Mouse (Mus musculus) stomach, embryonic 15.5 days (tissue): Measurements from ENCODE around the gene Pip4k2a. TPM values are rescaled to one million over a fixed set of nuclear protein-coding genes. Genes with fewer than 3 reads are reported as not detected.

ENCODE experiments used
- ATAC-seq: fragments of 200-750 bp; cut with Nextera tagmentation; 2 replicates; pipeline ENCODE4 v1.8.0; 2017; ENCODE audit warnings: low read depth, moderate number of reproducible peaks, moderate TSS enrichment; ENCODE audit not compliant: insufficient read depth, low FRiP score
- H3K27ac ChIP-seq: fragments of 300-500 bp; sonication (generic); 2 replicates; pipeline ENCODE4 v1.5.1; 2015; ENCODE audit warnings: mild to moderate bottlenecking, inconsistent platforms
- H3K27me3 ChIP-seq: fragments of 300-500 bp; sonication (generic); replicated peaks from 2 replicates; pipeline ENCODE4 v1.6.1; 2015; ENCODE audit warnings: inconsistent platforms
- H3K36me3 ChIP-seq: fragments of 300-500 bp; sonication (generic); 2 replicates; pipeline ENCODE4 v1.6.1; 2015; ENCODE audit warnings: inconsistent platforms
- H3K4me1 ChIP-seq: fragments of 300-500 bp; sonication (generic); 2 replicates; pipeline ENCODE4 v1.6.1; 2015; ENCODE audit warnings: inconsistent platforms
- H3K4me2 ChIP-seq: fragments of 300-500 bp; sonication (generic); 2 replicates; pipeline ENCODE4 v1.6.1; 2015; ENCODE audit warnings: mild to moderate bottlenecking, inconsistent platforms
- H3K4me3 ChIP-seq: fragments of 300-500 bp; sonication (generic); replicated peaks from 2 replicates; pipeline ENCODE4 v1.5.1; 2015; ENCODE audit warnings: inconsistent platforms
- H3K9ac ChIP-seq: fragments of 300-500 bp; sonication (generic); 2 replicates; pipeline ENCODE4 v1.6.1; 2015; ENCODE audit warnings: inconsistent platforms
- H3K9me3 ChIP-seq: fragments of 300-500 bp; sonication (generic); 2 replicates; pipeline ENCODE4 v1.6.1; 2016; ENCODE audit warnings: inconsistent platforms
- WGBS: fragments of 180-500 bp; shearing (Covaris S2); methylation state at CpG from one replicate; pipeline ENCODE4 v1.1.7; 2015; 5-methylcytosine and 5-hydroxymethylcytosine counted together
- polyA plus RNA-seq: library from polyadenylated mRNA; unstranded; fragments of >200 nt; fragmentation: Nextera tagmentation; extraction: Ambion mirVana; gene quantifications from 2 replicates; pipeline ENCODE4 v1.2.1, GENCODE M21; 2015

Pip4k2a gene
- polyA plus RNA-seq, 1 experiment from 2014 or later, result 11.8 TPM

DNA sequence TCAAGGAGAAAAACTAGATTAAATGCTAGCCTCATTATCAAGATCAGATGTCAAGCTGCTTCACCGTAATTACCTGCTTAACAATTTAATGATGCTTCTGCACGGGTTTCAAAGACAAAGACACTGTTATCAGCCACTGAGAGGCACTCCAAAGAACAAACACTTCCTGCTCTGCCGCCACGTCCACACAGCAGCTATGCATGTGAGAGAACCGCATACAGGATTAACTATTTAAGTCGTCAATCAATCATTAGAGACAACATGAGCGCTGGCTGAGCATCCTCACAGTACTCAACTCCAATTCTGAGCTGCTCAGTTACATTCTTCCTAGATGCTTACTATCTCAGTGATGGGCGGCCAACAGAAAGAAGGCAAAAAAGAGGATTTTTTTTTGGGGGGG is 147.3 kb downstream of the Pip4k2a start:
- Histone ChIP-seq H3K4me2 (no peak overlapping the region), H3K27me3 (no peaks in the 10 kb centered on the region), H3K4me1 (no peaks in the 10 kb centered on the region), H3K9me3 (no peaks in the 10 kb centered on the region), H3K4me3 (no peak overlapping the region), H3K36me3 (peaks cover 5% of the 10 kb centered on the region; the same call in 1 of the 2 replicates), H3K9ac (no peak overlapping the region), H3K27ac (no peak overlapping the region)
- no peak for ATAC-seq
- WGBS, result 53% methylated on average over 8 of the region's 8 CpGs

DNA sequence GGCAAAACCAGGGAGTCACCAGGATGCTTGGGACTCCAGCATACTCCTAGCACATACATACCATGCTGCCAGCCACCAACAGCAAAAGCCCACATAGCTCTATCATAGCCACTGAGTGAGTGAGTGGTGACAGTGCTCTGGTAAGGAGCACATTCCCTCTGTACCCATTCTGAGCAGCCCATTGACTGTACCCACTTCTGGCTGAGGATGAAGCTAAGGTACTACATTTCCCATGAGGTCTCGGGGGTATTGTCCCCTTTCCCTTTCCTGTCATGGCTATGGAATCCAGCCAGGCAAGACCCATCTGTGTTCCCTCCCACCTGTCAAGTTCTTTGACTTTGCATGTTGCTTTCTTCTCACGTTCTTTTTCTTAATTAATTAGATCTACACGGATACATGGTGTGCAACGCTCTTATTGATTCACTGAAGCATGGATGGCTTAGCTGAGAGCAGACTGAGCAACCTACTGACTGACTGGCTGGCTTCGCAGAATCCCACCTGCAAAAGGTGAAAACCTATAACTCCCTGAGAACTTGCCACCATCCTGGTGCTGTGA is 149.8 kb downstream of the Pip4k2a start:
- no peak overlapping the region for H3K27ac ChIP-seq
- H3K36me3 ChIP-seq, result peaks cover 11% of the 10 kb centered on the region; the same call in 1 of the 2 replicates
- H3K4me3 ChIP-seq, result no peak overlapping the region
- no peak for ATAC-seq
- H3K9me3 ChIP-seq, result no peaks in the 10 kb centered on the region
- no peaks in the 10 kb centered on the region for H3K27me3 ChIP-seq
- no peak overlapping the region for H3K9ac ChIP-seq
- no peak overlapping the region for H3K4me2 ChIP-seq
- H3K4me1 ChIP-seq, result no peaks in the 10 kb centered on the region
- 79% methylated on average over 5 of the region's 5 CpGs for WGBS

DNA sequence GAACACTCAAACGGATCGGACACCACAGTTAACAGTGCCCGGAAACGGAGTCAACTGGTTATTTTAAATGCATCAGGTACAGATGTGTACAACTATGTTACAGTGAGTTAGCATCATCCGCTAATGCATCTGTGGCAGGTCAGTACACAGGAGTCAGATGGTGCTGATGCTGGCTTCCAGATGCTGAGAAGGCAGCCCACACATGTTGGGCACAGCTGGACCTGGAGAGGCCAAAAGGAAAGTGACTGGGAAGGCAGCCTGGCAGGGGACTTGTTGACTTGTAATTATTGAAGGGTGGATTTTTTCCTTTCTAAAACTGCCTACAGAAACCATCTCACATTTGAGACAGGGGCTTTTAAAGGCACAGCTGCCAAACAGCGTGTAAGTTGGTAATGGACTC is 155.4 kb downstream of the Pip4k2a start:
- 79% methylated on average over 6 of the region's 6 CpGs for WGBS
- ATAC-seq, result no peak
- H3K9me3 ChIP-seq, result no peaks in the 10 kb centered on the region

DNA sequence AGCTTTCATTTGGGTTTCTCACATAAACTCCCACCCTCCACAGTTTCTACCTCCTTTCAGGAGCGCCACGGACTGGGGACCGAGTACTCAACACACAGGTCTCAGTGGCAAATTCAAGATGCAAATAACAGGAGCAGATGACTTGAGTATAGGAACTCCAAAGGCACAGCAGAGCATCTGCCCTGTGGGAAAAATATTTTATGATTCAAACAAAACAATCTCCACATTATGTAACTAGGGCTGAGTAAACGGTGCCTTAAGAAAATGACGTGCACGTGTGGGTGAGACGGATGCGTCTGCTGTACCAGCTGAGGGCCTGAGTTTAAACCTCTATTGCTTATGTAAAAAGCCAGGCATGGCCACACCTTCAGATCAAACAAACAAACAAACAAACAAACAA is 156.9 kb downstream of the Pip4k2a start:
- H3K4me1 ChIP-seq, result no peaks in the 10 kb centered on the region
- H3K4me3 ChIP-seq, result no peak overlapping the region
- no peaks in the 10 kb centered on the region for H3K27me3 ChIP-seq
- no peak for ATAC-seq
- 85% methylated on average over 8 of the region's 8 CpGs for WGBS
- H3K36me3 ChIP-seq, result peaks cover 10% of the 10 kb centered on the region; the same call in 1 of the 2 replicates
- no peak overlapping the region for H3K9ac ChIP-seq
- no peak overlapping the region for H3K27ac ChIP-seq
- H3K9me3 ChIP-seq, result no peaks in the 10 kb centered on the region
- H3K4me2 ChIP-seq, result no peak overlapping the region

More for the DNA sequence above, 155.4 kb downstream of the Pip4k2a start:
- Histone ChIP-seq H3K27me3 (no peaks in the 10 kb centered on the region), H3K36me3 (peaks cover 10% of the 10 kb centered on the region; the same call in 1 of the 2 replicates), H3K9ac (no peak overlapping the region), H3K27ac (no peak overlapping the region), H3K4me1 (no peaks in the 10 kb centered on the region), H3K4me2 (no peak overlapping the region), H3K4me3 (no peak overlapping the region)

DNA sequence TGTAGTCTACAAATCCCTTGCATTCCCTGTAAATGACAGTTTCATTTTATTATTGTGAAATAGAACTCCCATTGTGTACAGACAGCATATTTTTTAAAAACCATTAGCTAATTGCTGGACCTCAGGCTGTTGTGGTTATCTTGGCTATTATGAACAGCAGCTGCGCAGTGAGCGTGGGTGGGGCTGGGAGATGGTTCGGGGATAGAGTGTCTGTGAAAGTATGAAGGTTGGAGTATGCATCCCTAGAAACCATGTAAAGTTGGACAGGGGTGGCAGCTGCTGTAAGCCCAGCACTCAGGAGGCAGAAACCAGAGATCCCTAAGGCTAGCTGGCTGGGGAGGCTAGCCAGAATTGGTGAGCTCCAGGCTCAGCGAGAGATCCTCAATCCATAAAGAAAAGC is 158.4 kb downstream of the Pip4k2a start:
- Histone ChIP-seq H3K9me3 (no peaks in the 10 kb centered on the region), H3K4me2 (no peak overlapping the region), H3K4me1 (no peaks in the 10 kb centered on the region), H3K27me3 (no peaks in the 10 kb centered on the region), H3K36me3 (0 out of 2 replicates have a peak, but pooled peaks cover 3% of the 10 kb centered on the region), H3K9ac (no peak overlapping the region), H3K27ac (no peak overlapping the region), H3K4me3 (no peak overlapping the region)
- ATAC-seq, result no peak
- 83% methylated on average over 4 of the region's 4 CpGs for WGBS

DNA sequence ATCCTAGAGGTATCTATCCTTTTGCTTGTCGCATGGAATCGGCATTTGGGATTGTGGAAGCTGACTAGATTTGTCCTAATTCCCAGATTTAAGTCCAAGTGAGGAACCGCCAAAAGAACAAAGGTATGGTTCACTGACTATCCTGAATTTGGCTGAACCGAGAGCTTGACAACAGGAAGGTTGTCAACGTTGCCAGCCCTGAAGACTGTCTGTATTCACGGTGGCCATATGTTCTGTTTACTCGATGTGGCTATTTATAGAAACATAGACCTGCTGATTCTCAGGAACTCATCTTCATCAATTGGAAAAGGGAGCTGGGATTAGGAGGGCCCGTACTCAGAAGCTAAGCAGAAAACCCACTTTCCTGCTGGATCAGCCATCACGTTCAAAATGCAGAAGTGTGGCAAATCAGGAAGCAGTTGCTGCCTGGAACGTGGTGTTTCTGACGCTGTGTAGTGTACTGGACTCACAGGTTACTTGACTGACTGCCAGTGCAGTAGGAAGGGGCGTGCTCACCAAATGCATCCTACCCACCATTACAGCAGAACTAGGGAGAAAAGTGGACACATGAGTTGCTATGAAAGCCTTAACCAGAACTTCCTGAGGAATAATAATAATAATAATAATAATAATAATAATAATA is 162.5 kb downstream of the Pip4k2a start:
- 86% methylated on average over 12 of the region's 12 CpGs for WGBS
- Histone ChIP-seq H3K4me1 (no peaks in the 10 kb centered on the region), H3K9me3 (no peaks in the 10 kb centered on the region), H3K27ac (no peak overlapping the region), H3K27me3 (no peaks in the 10 kb centered on the region), H3K36me3 (no peaks in the 10 kb centered on the region), H3K9ac (no peak overlapping the region), H3K4me2 (no peak overlapping the region), H3K4me3 (no peak overlapping the region)
- ATAC-seq, result no peak

DNA sequence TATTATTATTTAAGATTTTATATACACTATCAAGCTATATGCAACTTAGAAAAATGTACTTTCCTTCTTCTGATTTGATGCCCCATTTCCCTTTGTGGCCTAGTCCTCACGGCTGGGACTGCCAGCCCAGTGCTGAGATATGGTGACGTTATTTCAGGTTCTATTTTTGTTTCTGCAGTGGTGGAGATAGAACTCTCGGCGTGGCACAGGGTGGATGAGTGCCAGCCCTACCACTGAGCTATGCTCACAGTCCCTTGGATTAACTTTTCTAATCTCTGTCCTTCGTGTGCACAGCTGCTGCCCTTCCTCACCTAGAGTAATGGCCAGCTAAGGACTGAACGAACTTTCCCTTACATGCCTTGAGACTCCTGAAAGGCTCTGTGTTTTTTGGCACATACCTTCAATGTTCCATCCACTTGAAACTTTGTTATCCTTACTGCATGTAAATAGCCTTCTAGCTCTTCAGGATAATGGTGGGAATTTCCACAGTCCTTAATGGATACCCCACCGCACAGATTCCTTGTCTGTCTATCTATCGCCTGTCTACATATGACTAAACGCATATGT is 164.8 kb downstream of the Pip4k2a start:
- WGBS, result 78% methylated on average over 9 of the region's 9 CpGs

DNA sequence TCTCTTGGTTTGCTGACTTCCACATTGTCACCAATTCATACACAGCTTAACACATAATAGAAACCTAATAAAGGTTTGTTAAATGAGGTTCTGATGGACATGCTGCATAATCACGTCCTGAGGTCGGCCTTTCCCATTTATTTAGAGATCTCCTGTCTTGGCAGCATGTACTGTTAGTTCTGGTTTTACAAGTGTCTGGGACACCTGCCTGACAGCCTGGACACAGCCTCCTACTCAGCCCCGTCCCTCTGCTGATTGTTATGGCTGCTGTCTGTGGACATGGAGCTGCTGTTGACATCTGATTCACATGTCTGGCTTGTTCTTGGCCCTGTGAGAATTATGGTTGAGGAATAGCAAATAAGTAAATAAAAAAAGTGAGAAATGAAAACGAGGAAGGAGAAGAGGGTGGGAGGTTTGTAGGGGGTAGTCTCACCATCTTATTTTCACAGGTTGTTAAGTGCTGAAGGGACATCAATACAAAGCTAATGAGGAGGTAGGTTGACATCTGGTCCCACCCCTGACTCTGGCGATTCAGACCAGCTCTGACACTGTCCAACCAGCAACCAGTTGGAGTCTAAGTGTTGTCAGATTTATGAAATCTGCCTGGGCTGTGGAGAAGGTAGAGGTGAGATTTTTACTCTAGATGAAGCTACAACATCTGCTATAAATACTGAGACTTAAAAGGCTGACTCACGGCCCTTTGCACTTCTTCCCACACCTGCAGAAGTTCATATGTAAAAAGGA is 166.7 kb downstream of the Pip4k2a start:
- Histone ChIP-seq H3K36me3 (no peaks in the 10 kb centered on the region), H3K9me3 (no peaks in the 10 kb centered on the region), H3K4me3 (no peak overlapping the region), H3K27ac (no peak overlapping the region), H3K9ac (no peak overlapping the region), H3K4me2 (no peak overlapping the region), H3K27me3 (no peaks in the 10 kb centered on the region), H3K4me1 (no peaks in the 10 kb centered on the region)
- WGBS, result 60% methylated on average over 6 of the region's 6 CpGs
- no peak for ATAC-seq

More for the DNA sequence above, 164.8 kb downstream of the Pip4k2a start:
- H3K4me1 ChIP-seq, result no peaks in the 10 kb centered on the region
- no peaks in the 10 kb centered on the region for H3K27me3 ChIP-seq
- no peaks in the 10 kb centered on the region for H3K9me3 ChIP-seq
- no peak overlapping the region for H3K9ac ChIP-seq
- H3K4me2 ChIP-seq, result no peak overlapping the region
- no peak overlapping the region for H3K27ac ChIP-seq
- H3K4me3 ChIP-seq, result no peak overlapping the region
- no peak for ATAC-seq
- H3K36me3 ChIP-seq, result no peaks in the 10 kb centered on the region

DNA sequence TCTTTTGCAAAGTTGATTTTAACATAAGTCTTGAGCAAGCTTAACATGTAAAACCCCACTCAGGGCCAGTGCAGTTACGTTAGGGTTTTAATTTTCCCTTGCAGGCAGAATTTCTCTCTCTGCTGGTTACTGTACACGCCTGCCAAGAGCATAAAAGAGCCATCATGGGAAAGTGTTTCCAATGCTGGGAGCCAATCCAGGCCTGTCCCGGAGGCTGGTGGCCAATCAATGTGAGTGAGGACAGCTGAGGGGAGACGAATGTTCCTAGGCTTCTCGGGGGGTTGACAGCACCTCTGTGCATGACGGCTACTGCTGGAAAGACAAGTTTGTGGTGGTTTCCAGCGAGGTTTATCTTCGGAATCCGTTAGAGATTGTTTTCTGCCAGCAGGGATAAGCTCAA is 175.2 kb downstream of the Pip4k2a start:
- H3K9me3 ChIP-seq, result no peaks in the 10 kb centered on the region
- no peak for ATAC-seq
- no peak overlapping the region for H3K27ac ChIP-seq
- peaks cover 18% of the 10 kb centered on the region; the same call in 1 of the 2 replicates for H3K4me1 ChIP-seq
- H3K4me3 ChIP-seq, result no peak overlapping the region
- no peak overlapping the region for H3K4me2 ChIP-seq
- no peak overlapping the region for H3K9ac ChIP-seq
- no peaks in the 10 kb centered on the region for H3K36me3 ChIP-seq
- WGBS, result 36% methylated on average over 9 of the region's 9 CpGs
- H3K27me3 ChIP-seq, result no peaks in the 10 kb centered on the region

DNA sequence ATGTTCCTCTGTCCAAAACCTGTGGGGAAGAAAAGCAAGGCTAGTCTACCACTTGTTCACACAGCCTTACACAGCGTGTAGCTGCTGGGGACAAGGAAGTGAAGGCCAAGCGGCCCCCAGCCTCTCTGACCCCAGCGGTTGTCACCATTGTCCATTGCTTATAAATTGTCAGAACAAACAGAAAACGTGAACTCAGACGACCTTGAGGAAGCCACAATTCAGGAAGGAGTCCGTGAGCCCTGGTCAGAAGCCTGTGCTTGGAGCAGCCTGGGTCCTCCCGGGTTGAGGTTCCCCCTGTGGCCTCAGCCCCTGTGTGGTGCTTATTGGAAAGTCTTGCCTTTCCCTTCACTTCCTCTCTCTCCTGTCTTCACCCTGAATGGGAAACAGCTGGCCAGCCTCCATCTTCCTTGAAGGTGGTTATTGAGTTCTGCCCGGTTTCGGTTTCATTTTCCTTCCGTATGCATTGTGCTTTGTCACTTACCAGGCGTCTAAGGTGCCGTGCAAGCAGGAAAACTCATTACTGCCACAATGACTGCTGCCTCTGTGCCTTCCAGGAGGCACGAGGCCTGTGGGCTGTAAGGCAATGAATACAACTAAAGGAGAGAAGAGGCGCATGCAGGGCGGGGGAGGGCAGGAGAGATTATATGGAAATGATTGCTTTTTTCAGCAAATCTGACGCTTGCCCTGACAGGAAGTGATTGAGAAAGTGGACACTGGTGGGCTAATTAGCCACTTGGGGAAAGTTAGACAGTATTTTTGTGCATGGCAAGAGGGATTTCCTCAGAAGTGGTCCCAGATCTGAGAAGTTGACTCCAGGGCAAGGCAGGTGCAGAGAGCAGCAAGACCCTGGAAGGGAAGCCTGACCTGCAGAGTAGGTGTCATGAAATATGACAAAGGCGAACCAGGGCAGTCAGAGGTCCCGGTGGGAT is 176.2 kb downstream of the Pip4k2a start:
- peak; percentile 43; the same call in 1 of the 2 replicates for ATAC-seq

DNA sequence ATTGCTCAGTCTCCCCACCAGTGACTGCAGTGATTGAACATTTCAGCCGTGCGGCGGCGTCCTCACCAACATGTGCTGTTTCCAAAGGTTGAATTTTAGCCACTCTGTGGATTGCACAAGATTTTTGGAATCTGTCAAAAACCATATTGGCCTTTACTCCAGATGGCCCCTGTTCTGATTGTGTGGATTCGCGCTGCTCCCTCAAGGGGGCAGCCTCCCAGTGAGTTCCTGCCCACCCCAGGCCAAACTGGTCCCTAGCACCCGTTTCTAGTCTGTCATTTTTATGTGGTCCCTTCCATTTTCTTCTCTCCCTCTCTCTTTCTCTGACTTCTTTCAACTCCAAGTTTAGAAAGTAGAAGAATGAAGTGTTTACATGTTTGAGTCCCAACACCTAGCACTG is 178.4 kb downstream of the Pip4k2a start:
- Histone ChIP-seq H3K4me2 (no peak overlapping the region), H3K4me1 (peaks cover 18% of the 10 kb centered on the region; the same call in 1 of the 2 replicates), H3K27me3 (no peaks in the 10 kb centered on the region), H3K9ac (no peak overlapping the region), H3K4me3 (no peak overlapping the region), H3K9me3 (no peaks in the 10 kb centered on the region), H3K36me3 (no peaks in the 10 kb centered on the region), H3K27ac (no peak overlapping the region)
- ATAC-seq, result no peak
- WGBS, result 75% methylated on average over 7 of the region's 7 CpGs

More for the DNA sequence above, 176.2 kb downstream of the Pip4k2a start:
- Histone ChIP-seq H3K9me3 (no peaks in the 10 kb centered on the region), H3K4me3 (peak overlapping the region; percentile 26), H3K36me3 (no peaks in the 10 kb centered on the region), H3K4me2 (peak overlapping the region; percentile 52), H3K4me1 (peaks cover 18% of the 10 kb centered on the region; the same call in 1 of the 2 replicates), H3K27me3 (no peaks in the 10 kb centered on the region), H3K9ac (no peak overlapping the region), H3K27ac (peak overlapping the region; percentile 35; the same call in 1 of the 2 replicates)
- WGBS, result 44% methylated on average over 18 of the region's 18 CpGs
